Mouse (Mus musculus) liver, embryonic 16.5 days (tissue): ENCODE results near the gene C7. TPM values are rescaled to one million over a fixed set of nuclear protein-coding genes. Genes with fewer than 3 reads are reported as not detected.
"Not testable (repeated sequence)": the region's sequence is repeated elsewhere in the genome, so short reads cannot be mapped to it uniquely, and the experiment has no call there.

ENCODE experiments used
- ATAC-seq: fragments of 200-750 bp; cut with Nextera tagmentation; 2 replicates; pipeline ENCODE4 v1.8.0; 2017; ENCODE audit warnings: low read depth, mild to moderate bottlenecking, moderate number of reproducible peaks, moderate library complexity
- H3K27ac ChIP-seq: fragments of 300-500 bp; sonication (generic); 2 replicates; pipeline ENCODE4 v1.5.1; 2014; ENCODE audit warnings: mild to moderate bottlenecking, low read length
- H3K27me3 ChIP-seq: fragments of 300-500 bp; sonication (generic); 2 replicates; pipeline ENCODE4 v1.6.1; 2014; ENCODE audit warnings: low read depth, low read length, mixed read lengths; ENCODE audit not compliant: control insufficient read depth, insufficient read depth
- H3K36me3 ChIP-seq: fragments of 300-500 bp; sonication (generic); 2 replicates; pipeline ENCODE4 v1.6.1; 2014; ENCODE audit warnings: mild to moderate bottlenecking; ENCODE audit not compliant: control insufficient read depth, insufficient read depth
- H3K4me1 ChIP-seq: fragments of 300-500 bp; sonication (generic); 2 replicates; pipeline ENCODE4 v1.6.1; 2014; ENCODE audit warnings: low read depth, low read length, mixed read lengths; ENCODE audit not compliant: control insufficient read depth
- H3K4me2 ChIP-seq: fragments of 300-500 bp; sonication (generic); 2 replicates; pipeline ENCODE4 v1.6.1; 2014; ENCODE audit warnings: low read depth, low read length, mixed read lengths
- H3K4me3 ChIP-seq: fragments of 300-500 bp; sonication (generic); 2 replicates; pipeline ENCODE4 v1.5.1; 2014; ENCODE audit warnings: low read depth, mild to moderate bottlenecking, low read length
- H3K9ac ChIP-seq: fragments of 300-500 bp; sonication (generic); 2 replicates; pipeline ENCODE4 v1.6.1; 2014; ENCODE audit warnings: low read depth, low read length
- H3K9me3 ChIP-seq: fragments of 300-500 bp; sonication (generic); replicated peaks from 2 replicates; pipeline ENCODE4 v1.6.1; 2016; ENCODE audit warnings: low read length; ENCODE audit not compliant: control insufficient read depth
- WGBS: fragments of 180-500 bp; shearing (Covaris S2); extraction: QIAGEN DNeasy Blood & Tissue Kit; methylation state at CpG from one replicate; pipeline ENCODE4 v1.1.7; 2014; ENCODE audit not compliant: insufficient replicate concordance; 5-methylcytosine and 5-hydroxymethylcytosine counted together
- polyA plus RNA-seq: library from polyadenylated mRNA; unstranded; fragments of >200 nt; fragmentation: Nextera tagmentation; extraction: Ambion mirVana; gene quantifications from 2 replicates; pipeline ENCODE4 v1.2.1, GENCODE M21; 2015

C7 gene
- polyA plus RNA-seq, 1 experiment from 2014 or later, result not detected

DNA sequence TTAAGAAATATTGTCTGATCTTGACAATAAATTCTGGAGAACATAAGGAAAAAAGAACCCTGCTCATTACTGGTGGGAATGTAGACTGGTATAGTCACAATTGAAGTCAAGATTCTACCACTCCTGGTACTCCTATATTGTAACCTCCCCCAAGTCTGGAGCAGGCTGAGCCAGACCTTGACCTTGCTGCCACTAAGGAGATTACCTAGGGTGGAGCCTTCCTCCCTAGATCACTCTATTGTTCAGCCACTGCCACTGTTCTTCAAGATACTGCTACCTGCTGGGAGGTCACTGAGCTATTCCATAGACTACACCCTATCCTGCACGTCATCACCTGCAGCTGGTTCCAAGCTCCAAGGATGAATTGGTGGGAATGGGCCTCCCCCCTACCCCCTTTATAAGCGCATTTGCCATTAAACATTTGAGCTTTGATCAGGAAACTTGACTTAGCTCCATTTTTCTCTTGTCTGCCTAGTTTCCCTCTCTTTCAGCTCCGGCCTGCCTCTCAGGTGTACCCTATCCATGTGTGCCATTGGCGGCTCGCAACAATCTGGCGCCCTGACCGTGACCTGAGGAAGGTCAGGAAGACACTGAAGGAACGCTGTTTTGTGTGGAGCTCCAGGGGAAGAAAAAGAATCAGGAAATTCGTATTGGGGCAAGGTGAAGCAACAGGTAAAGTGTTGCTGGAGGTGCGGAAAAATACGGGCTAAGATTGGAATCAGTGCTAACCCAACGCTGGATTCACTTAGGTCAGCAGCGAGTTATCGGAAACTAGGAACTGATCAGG, 39.9 kb downstream of the C7 start:
- H3K4me2 ChIP-seq, H3K27me3 ChIP-seq, H3K4me3 ChIP-seq, H3K36me3 ChIP-seq, H3K9ac ChIP-seq, H3K4me1 ChIP-seq, ATAC-seq, H3K27ac ChIP-seq, H3K9me3 ChIP-seq: not testable (repeated sequence)
- WGBS, result 73% methylated on average over 14 of the region's 14 CpGs

DNA sequence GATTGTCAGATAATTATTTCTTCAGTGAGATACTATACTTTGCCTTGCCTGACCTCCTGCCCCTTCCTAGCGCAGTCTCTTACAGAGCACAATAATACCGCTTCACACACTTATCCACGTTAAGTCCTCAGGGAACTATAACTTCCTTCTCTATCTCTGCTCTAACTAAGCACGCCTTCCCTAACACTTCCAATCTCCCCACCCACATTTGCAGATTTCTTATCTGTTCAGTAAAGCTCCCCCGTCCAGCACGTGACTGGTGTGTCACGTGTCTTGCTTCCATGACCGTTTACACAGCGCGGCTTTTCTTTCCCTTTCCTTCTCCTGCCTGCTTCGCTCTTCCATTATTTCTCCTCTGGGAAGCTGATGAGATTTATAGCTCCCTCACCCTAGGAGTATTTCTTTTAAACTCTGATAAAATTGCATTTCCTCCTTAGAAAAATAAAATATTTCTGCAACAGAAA, 53.9 kb downstream of the C7 start:
- no peak overlapping the region for H3K4me3 ChIP-seq
- no peak overlapping the region for H3K4me2 ChIP-seq
- H3K27me3 ChIP-seq, result no peaks in the 10 kb centered on the region
- ATAC-seq, result no peak
- H3K4me1 ChIP-seq, result no peaks in the 10 kb centered on the region
- no peak overlapping the region for H3K27ac ChIP-seq
- no peaks in the 10 kb centered on the region for H3K36me3 ChIP-seq
- WGBS, result 60% methylated on average over 11 of the region's 11 CpGs
- H3K9ac ChIP-seq, result no peak overlapping the region
- no peaks in the 10 kb centered on the region for H3K9me3 ChIP-seq

DNA sequence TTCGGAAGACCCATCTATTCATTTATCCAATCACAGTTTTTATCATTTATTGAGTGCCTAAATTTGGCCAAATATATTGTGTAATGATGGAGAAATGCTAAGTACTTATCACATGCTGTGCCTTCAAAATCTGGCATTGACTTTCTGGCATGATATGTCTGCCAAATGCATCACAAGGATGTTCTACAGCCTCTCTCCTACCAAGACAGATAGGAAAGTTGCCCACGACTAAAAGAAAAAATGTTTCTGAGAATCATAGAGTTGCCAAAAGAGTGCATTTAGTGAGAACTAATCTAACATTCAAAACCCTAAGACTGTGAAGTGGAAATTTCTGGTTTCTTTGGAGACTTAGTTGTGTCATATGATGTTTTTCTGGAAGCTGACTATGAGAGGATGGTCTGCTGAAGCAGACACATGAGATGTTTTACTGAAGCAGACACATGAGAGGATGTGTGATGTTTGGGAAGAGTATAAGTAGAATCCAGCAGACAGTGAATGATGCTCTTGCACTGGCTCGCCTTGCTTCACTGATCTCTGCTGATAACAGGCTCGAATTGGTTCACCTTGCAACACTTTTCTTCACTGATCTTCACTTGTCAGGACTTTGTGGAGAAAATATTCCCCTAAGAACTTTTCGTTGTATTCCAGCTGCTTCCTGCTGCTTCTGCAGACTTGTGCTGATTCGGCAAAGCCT, 59.9 kb downstream of the C7 start:
- Histone ChIP-seq H3K9me3 (no peaks in the 10 kb centered on the region), H3K9ac (no peak overlapping the region), H3K4me3 (no peak overlapping the region), H3K27ac (no peak overlapping the region), H3K4me1 (no peaks in the 10 kb centered on the region), H3K4me2 (no peak overlapping the region), H3K27me3 (no peaks in the 10 kb centered on the region), H3K36me3 (no peaks in the 10 kb centered on the region)
- WGBS, result 44% methylated on average over 6 of the region's 6 CpGs
- ATAC-seq, result no peak

DNA sequence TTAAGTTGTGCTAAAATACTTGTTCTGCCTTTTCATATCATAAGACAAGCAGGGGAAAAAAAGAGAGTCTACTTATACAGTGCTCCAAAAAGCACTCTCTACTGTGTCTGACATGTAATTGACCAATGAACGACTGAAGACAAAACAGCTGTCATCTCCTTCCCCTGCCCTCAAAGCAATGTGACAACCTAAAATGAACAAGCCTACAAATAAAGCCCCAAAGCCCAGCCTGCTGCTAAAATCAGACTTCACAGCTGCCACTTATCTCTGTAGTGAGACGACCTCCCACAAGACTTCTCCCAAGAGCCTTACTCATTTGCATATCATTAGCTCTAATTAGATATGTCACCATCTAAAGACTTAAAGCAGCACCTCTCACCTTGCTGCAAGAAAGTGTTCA, 60.6 kb downstream of the C7 start:
- H3K27ac ChIP-seq, result no peak overlapping the region
- H3K9me3 ChIP-seq, result no peaks in the 10 kb centered on the region
- ATAC-seq, result no peak
- no peak overlapping the region for H3K9ac ChIP-seq
- H3K4me1 ChIP-seq, result no peaks in the 10 kb centered on the region
- H3K27me3 ChIP-seq, result no peaks in the 10 kb centered on the region
- 34% methylated on average over 2 of the region's 2 CpGs for WGBS
- H3K4me3 ChIP-seq, result no peak overlapping the region
- H3K4me2 ChIP-seq, result no peak overlapping the region
- H3K36me3 ChIP-seq, result no peaks in the 10 kb centered on the region

DNA sequence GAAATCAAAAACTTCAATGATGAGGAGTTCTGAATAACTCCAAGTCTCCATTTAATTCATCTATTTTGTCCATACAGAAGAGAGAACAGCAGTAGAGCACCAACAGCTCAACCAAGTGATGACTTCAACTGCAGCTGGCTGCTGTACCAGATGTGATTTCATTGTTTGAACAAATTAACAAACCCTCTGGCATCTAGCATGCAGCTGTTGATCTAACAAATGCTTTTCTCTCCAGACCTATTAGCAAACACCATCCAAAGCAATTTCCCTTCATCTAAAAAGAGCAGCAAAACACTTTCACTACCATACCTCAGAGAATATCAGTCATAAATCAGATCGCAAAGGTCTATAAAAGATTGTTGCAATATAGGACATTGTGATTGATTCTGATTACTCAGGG, 90.2 kb downstream of the C7 start:
- Histone ChIP-seq H3K9ac (no peak overlapping the region), H3K4me2 (no peak overlapping the region), H3K27me3 (no peaks in the 10 kb centered on the region), H3K4me1 (no peaks in the 10 kb centered on the region), H3K27ac (no peak overlapping the region), H3K36me3 (no peaks in the 10 kb centered on the region), H3K4me3 (no peak overlapping the region), H3K9me3 (no peaks in the 10 kb centered on the region)
- WGBS, result 67% methylated on average over 1 of the region's 1 CpGs
- ATAC-seq, result no peak

Other genes starting within 250 kb of the C7 start
- gene Mroh2b, start 165.0 kb downstream of the C7 start, polyA plus RNA-seq, result not detected in 2 replicates
- 1.5 and 1.7 TPM in 2 replicates for gene Card6, start 44.8 kb upstream of the C7 start, polyA plus RNA-seq
- gene Rpl37, start 52.9 kb upstream of the C7 start, polyA plus RNA-seq, result 249 and 306 TPM in 2 replicates
- 11.8 and 12.3 TPM in 2 replicates for gene Prkaa1, start 80.1 kb upstream of the C7 start, polyA plus RNA-seq
- 14.1 and 16.1 TPM in 2 replicates for gene Ttc33, start 121.8 kb upstream of the C7 start, polyA plus RNA-seq
- 1.1 and 1.4 TPM in 2 replicates for gene Ptger4, start 180.4 kb upstream of the C7 start, polyA plus RNA-seq